Mouse (Mus musculus) embryonic facial prominence, embryonic 14.5 days (tissue): ENCODE results near the gene Iqschfp. TPM values are rescaled to one million over a fixed set of nuclear protein-coding genes. Genes with fewer than 3 reads are reported as not detected.
A peak's percentile ranks its signal among the peaks of the same experiment; 100 is the strongest.

Source experiments
- ATAC-seq: fragments of 200-750 bp; cut with Nextera tagmentation; 2 replicates; pipeline ENCODE4 v1.8.0; 2017; ENCODE audit warnings: low read depth, moderate number of reproducible peaks, moderate TSS enrichment
- DNase-seq: peaks from one replicate; pipeline ENCODE4 v3.0.0-alpha.2; 2015; ENCODE audit warnings: low spot score
- H3K27ac ChIP-seq: fragments of 300-500 bp; sonication (generic); replicated peaks from 2 replicates; pipeline ENCODE4 v1.5.1; 2014; ENCODE audit warnings: low read depth, mild to moderate bottlenecking, low read length, moderate library complexity
- H3K27me3 ChIP-seq: fragments of 300-500 bp; sonication (generic); replicated peaks from 2 replicates; pipeline ENCODE4 v1.6.1; 2014; ENCODE audit warnings: low read length; ENCODE audit not compliant: control insufficient read depth, insufficient read depth
- H3K36me3 ChIP-seq: fragments of 300-500 bp; sonication (generic); 2 replicates; pipeline ENCODE4 v1.6.1; 2014; ENCODE audit warnings: low read length, mixed read lengths; ENCODE audit not compliant: control insufficient read depth, insufficient read depth
- H3K4me1 ChIP-seq: fragments of 300-500 bp; sonication (generic); 2 replicates; pipeline ENCODE4 v1.6.1; 2014; ENCODE audit warnings: antibody characterized with exemption, low read length; ENCODE audit not compliant: control insufficient read depth, insufficient read depth
- H3K4me2 ChIP-seq: fragments of 300-500 bp; sonication (generic); 2 replicates; pipeline ENCODE4 v1.6.1; 2014; ENCODE audit warnings: low read depth, mild to moderate bottlenecking, low read length, moderate library complexity, mixed read lengths
- H3K4me3 ChIP-seq: fragments of 300-500 bp; sonication (generic); 2 replicates; pipeline ENCODE4 v1.5.1; 2014; ENCODE audit warnings: low read depth, mild to moderate bottlenecking, low read length
- H3K9ac ChIP-seq: fragments of 300-500 bp; sonication (generic); 2 replicates; pipeline ENCODE4 v1.6.1; 2014; ENCODE audit warnings: low read depth, mild to moderate bottlenecking, low read length, moderate library complexity, mixed read lengths
- H3K9me3 ChIP-seq: fragments of 300-500 bp; sonication (generic); 2 replicates; pipeline ENCODE4 v1.6.1; 2016; ENCODE audit warnings: low read length; ENCODE audit not compliant: control insufficient read depth
- WGBS: fragments of 180-500 bp; shearing (Covaris S2); extraction: QIAGEN DNeasy Blood & Tissue Kit; methylation state at CpG from one replicate; pipeline ENCODE4 v1.1.7; 2014; 5-methylcytosine and 5-hydroxymethylcytosine counted together
- polyA plus RNA-seq: library from polyadenylated mRNA; unstranded; fragments of >200 nt; fragmentation: Nextera tagmentation; extraction: Ambion mirVana; gene quantifications from 2 replicates; pipeline ENCODE4 v1.2.1, GENCODE M21; 2014

Gene Iqschfp
- polyA plus RNA-seq, 1 experiment from 2014 or later, result 1.2 TPM

DNA sequence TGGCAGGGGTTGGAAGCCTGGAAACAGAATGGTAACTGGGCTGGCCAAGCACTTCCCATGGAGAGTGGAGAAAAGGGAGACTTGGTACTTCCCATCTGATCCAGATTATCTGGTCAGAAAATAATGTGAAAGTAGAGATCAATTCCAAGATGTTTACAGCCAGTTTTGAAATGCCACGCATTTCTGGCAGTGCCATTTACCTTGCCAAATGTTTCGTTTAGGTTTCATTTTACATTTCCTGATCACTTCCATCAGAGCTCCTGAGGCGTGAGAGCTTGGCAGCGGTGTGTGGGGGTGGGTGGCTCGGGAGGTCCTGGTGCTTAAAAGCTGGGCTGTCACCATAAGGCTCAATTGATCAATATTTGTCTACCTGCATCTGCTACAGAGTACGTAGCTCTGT is 599.5 kb downstream of the Iqschfp start:
- H3K4me2 ChIP-seq, result no peak overlapping the region
- WGBS, result 56% methylated on average over 6 of the region's 6 CpGs
- ATAC-seq, result no peak
- peaks cover 32% of the 10 kb centered on the region for H3K4me1 ChIP-seq
- no peaks in the 10 kb centered on the region for H3K36me3 ChIP-seq
- no peak overlapping the region for H3K9ac ChIP-seq
- no peaks in the 10 kb centered on the region for H3K27me3 ChIP-seq
- no peak overlapping the region for H3K4me3 ChIP-seq
- H3K9me3 ChIP-seq, result no peaks in the 10 kb centered on the region
- H3K27ac ChIP-seq, result no peak overlapping the region
- DNase-seq, result no peak

DNA sequence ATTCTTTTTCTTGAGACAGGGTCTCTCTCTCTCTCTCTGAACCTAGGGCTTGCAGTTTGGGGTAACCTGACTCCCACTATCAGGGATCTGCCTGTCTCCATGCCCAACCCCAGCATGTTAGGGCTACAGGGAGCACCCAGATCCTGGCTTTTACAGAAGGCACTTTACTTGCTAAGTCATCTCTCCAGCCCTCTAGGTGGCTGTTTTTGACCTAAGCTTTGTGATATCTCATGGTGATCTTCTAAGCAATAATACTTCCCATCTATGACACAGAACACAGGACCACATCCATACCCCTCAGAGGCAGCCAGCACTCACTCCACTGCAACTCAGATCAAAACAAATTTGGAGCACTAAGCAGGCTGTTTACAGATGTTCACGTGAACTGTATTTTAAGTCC is 600.0 kb downstream of the Iqschfp start:
- Histone ChIP-seq H3K9me3 (no peaks in the 10 kb centered on the region), H3K27me3 (no peaks in the 10 kb centered on the region), H3K4me2 (peak overlapping the region; percentile 99; the same call in 1 of the 2 replicates), H3K4me3 (no peak overlapping the region), H3K9ac (no peak overlapping the region), H3K27ac (peak overlapping the region; percentile 89), H3K36me3 (no peaks in the 10 kb centered on the region), H3K4me1 (peaks cover 34% of the 10 kb centered on the region)
- DNase-seq, result no peak
- 52% methylated on average over 1 of the region's 1 CpGs for WGBS
- no peak for ATAC-seq

GRCm38 (mm10) chr3:68492513-68492912 is 600.5 kb downstream of the Iqschfp start:
- WGBS, result 19% methylated on average over 3 of the region's 3 CpGs
- ATAC-seq (no peak), DNase-seq (peak; percentile 58)
- H3K4me3 ChIP-seq, result no peak overlapping the region; the same call in 1 of the 2 replicates
- H3K9me3 ChIP-seq, result no peaks in the 10 kb centered on the region
- H3K36me3 ChIP-seq, result no peaks in the 10 kb centered on the region
- H3K27ac ChIP-seq, result peak overlapping the region; percentile 89
- no peak overlapping the region for H3K9ac ChIP-seq
- peaks cover 34% of the 10 kb centered on the region for H3K4me1 ChIP-seq
- no peaks in the 10 kb centered on the region; the same call in 1 of the 2 replicates for H3K27me3 ChIP-seq
- H3K4me2 ChIP-seq, result peak overlapping the region; percentile 99

- H3K9me3 ChIP-seq, result no peaks in the 10 kb centered on the region
- H3K36me3 ChIP-seq, result no peaks in the 10 kb centered on the region
- peak overlapping the region; percentile 99 for H3K4me2 ChIP-seq
- ATAC-seq (peak; percentile 35), DNase-seq (peak; percentile 85)
- 2% methylated on average over 7 of the region's 12 CpGs for WGBS
- no peaks in the 10 kb centered on the region; the same call in 1 of the 2 replicates for H3K27me3 ChIP-seq
- peaks cover 30% of the 10 kb centered on the region for H3K4me1 ChIP-seq
- H3K4me3 ChIP-seq, result peak overlapping the region; percentile 80
- peak overlapping the region; percentile 89 for H3K27ac ChIP-seq
- peak overlapping the region; percentile 80 for H3K9ac ChIP-seq
Observed at GRCm38 (mm10) chr3:68493170-68493585, 601.1 kb downstream of the Iqschfp start.

GRCm38 (mm10) chr3:68493586-68494295 is 601.7 kb downstream of the Iqschfp start:
- peak overlapping the region; percentile 80 for H3K9ac ChIP-seq
- peak overlapping the region; percentile 80 for H3K4me3 ChIP-seq
- peak overlapping the region; percentile 89 for H3K27ac ChIP-seq
- H3K4me2 ChIP-seq, result peak overlapping the region; percentile 99
- H3K4me1 ChIP-seq, result peaks cover 28% of the 10 kb centered on the region
- no peaks in the 10 kb centered on the region for H3K36me3 ChIP-seq
- under 1% methylated on average over 17 of the region's 70 CpGs for WGBS
- H3K27me3 ChIP-seq, result no peaks in the 10 kb centered on the region; the same call in 1 of the 2 replicates
- no peaks in the 10 kb centered on the region for H3K9me3 ChIP-seq
- peak; percentile 94 for DNase-seq
- ATAC-seq, result peak; percentile 84

- H3K27me3 ChIP-seq, result no peaks in the 10 kb centered on the region; the same call in 1 of the 2 replicates
- peak overlapping the region; percentile 89 for H3K27ac ChIP-seq
- DNase-seq (no peak), ATAC-seq (peak; percentile 9)
- H3K9ac ChIP-seq, result peak overlapping the region; percentile 80
- peak overlapping the region; percentile 80 for H3K4me3 ChIP-seq
- peak overlapping the region; percentile 99 for H3K4me2 ChIP-seq
- peaks cover 28% of the 10 kb centered on the region for H3K4me1 ChIP-seq
- no peaks in the 10 kb centered on the region for H3K9me3 ChIP-seq
- H3K36me3 ChIP-seq, result no peaks in the 10 kb centered on the region
- WGBS, result 0% methylated on average over 28 of the region's 68 CpGs
Observed at GRCm38 (mm10) chr3:68494296-68495095, 602.5 kb downstream of the Iqschfp start.

GRCm38 (mm10) chr3:68495096-68495735 is 603.2 kb downstream of the Iqschfp start:
- peaks cover 28% of the 10 kb centered on the region for H3K4me1 ChIP-seq
- H3K9ac ChIP-seq, result peak overlapping the region; percentile 80
- no peaks in the 10 kb centered on the region; the same call in 1 of the 2 replicates for H3K27me3 ChIP-seq
- under 1% methylated on average over 18 of the region's 38 CpGs for WGBS
- H3K27ac ChIP-seq, result peak overlapping the region; percentile 89
- H3K4me2 ChIP-seq, result peak overlapping the region; percentile 99
- no peaks in the 10 kb centered on the region for H3K9me3 ChIP-seq
- DNase-seq (peak; percentile 81), ATAC-seq (peak; percentile 35)
- H3K4me3 ChIP-seq, result peak overlapping the region; percentile 80
- H3K36me3 ChIP-seq, result no peaks in the 10 kb centered on the region

- Histone ChIP-seq H3K27me3 (no peaks in the 10 kb centered on the region; the same call in 1 of the 2 replicates), H3K27ac (peak overlapping the region; percentile 89), H3K4me1 (peaks cover 28% of the 10 kb centered on the region), H3K4me2 (peak overlapping the region; percentile 99), H3K9me3 (no peaks in the 10 kb centered on the region), H3K9ac (peak overlapping the region; percentile 80), H3K36me3 (no peaks in the 10 kb centered on the region), H3K4me3 (peak overlapping the region; percentile 80)
- ATAC-seq (no peak), DNase-seq (peak; percentile 63)
- WGBS, result 3% methylated on average over 9 of the region's 9 CpGs
Observed at GRCm38 (mm10) chr3:68495736-68496242, 603.8 kb downstream of the Iqschfp start.
